Mouse (Mus musculus): ENCODE results near the gene Sf3b1. TPM values are rescaled to one million over a fixed set of nuclear protein-coding genes. Genes with fewer than 3 reads are reported as not detected.
"Not testable (repeated sequence)": the region's sequence is repeated elsewhere in the genome, so short reads cannot be mapped to it uniquely, and the experiment has no call there.

The Sf3b1 gene
- total RNA-seq, 1 experiment from 2014 or later: 416 TPM

GRCm38 (mm10) chr1:55039944-55040343, 12.7 kb upstream of the Sf3b1 start:
- ATAC-seq (replicated peaks in 1 of 2; ENCODE audit: insufficient read depth in 1 of 2, low FRiP score in 2 of 2, low TSS enrichment in 1 of 2, low read depth in 1 of 2, poor library complexity in 2 of 2, severe bottlenecking in 2 of 2): no peak

- no peak for ATAC-seq (replicated peaks in 1 of 2; ENCODE audit: insufficient read depth in 1 of 2, low FRiP score in 2 of 2, low TSS enrichment in 1 of 2, low read depth in 1 of 2, poor library complexity in 2 of 2, severe bottlenecking in 2 of 2)
These were observed 3.9 kb upstream of the Sf3b1 start for GRCm38 (mm10) chr1:55031026-55031779.

GRCm38 (mm10) chr1:55029446-55029845, 2.2 kb upstream of the Sf3b1 start:
- no peak for ATAC-seq (replicated peaks in 1 of 2; ENCODE audit: insufficient read depth in 1 of 2, low FRiP score in 2 of 2, low TSS enrichment in 1 of 2, low read depth in 1 of 2, poor library complexity in 2 of 2, severe bottlenecking in 2 of 2)

- peak; percentile 70 to 73 for ATAC-seq (replicated peaks in 1 of 2; ENCODE audit: insufficient read depth in 1 of 2, low FRiP score in 2 of 2, low TSS enrichment in 1 of 2, low read depth in 1 of 2, poor library complexity in 2 of 2, severe bottlenecking in 2 of 2)
These were observed 1.4 kb upstream of the Sf3b1 start for GRCm38 (mm10) chr1:55028512-55029249.

GRCm38 (mm10) chr1:55027966-55028365, 685 bp upstream of the Sf3b1 start:
- ATAC-seq (replicated peaks in 1 of 2; ENCODE audit: insufficient read depth in 1 of 2, low FRiP score in 2 of 2, low TSS enrichment in 1 of 2, low read depth in 1 of 2, poor library complexity in 2 of 2, severe bottlenecking in 2 of 2): no peak

- ATAC-seq (replicated peaks in 1 of 2; ENCODE audit: insufficient read depth in 1 of 2, low FRiP score in 2 of 2, low TSS enrichment in 1 of 2, low read depth in 1 of 2, poor library complexity in 2 of 2, severe bottlenecking in 2 of 2): no peak
These were observed 633 bp downstream of the Sf3b1 start for GRCm38 (mm10) chr1:55026444-55027252.

- ATAC-seq (replicated peaks in 1 of 2; ENCODE audit: insufficient read depth in 1 of 2, low FRiP score in 2 of 2, low TSS enrichment in 1 of 2, low read depth in 1 of 2, poor library complexity in 2 of 2, severe bottlenecking in 2 of 2): no peak
These were observed 1.4 kb downstream of the Sf3b1 start for GRCm38 (mm10) chr1:55025656-55026430.

- no peak for ATAC-seq (replicated peaks in 1 of 2; ENCODE audit: insufficient read depth in 1 of 2, low FRiP score in 2 of 2, low TSS enrichment in 1 of 2, low read depth in 1 of 2, poor library complexity in 2 of 2, severe bottlenecking in 2 of 2)
These were observed 5.4 kb downstream of the Sf3b1 start for GRCm38 (mm10) chr1:55021907-55022306.

- ATAC-seq (replicated peaks in 1 of 2; ENCODE audit: insufficient read depth in 1 of 2, low FRiP score in 2 of 2, low TSS enrichment in 1 of 2, low read depth in 1 of 2, poor library complexity in 2 of 2, severe bottlenecking in 2 of 2): no peak
These were observed 14.8 kb downstream of the Sf3b1 start for GRCm38 (mm10) chr1:55012513-55012912.

GRCm38 (mm10) chr1:55008313-55008712, 19.0 kb downstream of the Sf3b1 start:
- not testable (repeated sequence) for ATAC-seq (replicated peaks in 1 of 2; ENCODE audit: insufficient read depth in 1 of 2, low FRiP score in 2 of 2, low TSS enrichment in 1 of 2, low read depth in 1 of 2, poor library complexity in 2 of 2, severe bottlenecking in 2 of 2)

- ATAC-seq (replicated peaks in 1 of 2; ENCODE audit: insufficient read depth in 1 of 2, low FRiP score in 2 of 2, low TSS enrichment in 1 of 2, low read depth in 1 of 2, poor library complexity in 2 of 2, severe bottlenecking in 2 of 2): no peak
These were observed 33.7 kb downstream of the Sf3b1 start for GRCm38 (mm10) chr1:54993581-54993980.

- no peak for ATAC-seq (replicated peaks in 1 of 2; ENCODE audit: insufficient read depth in 1 of 2, low FRiP score in 2 of 2, low TSS enrichment in 1 of 2, low read depth in 1 of 2, poor library complexity in 2 of 2, severe bottlenecking in 2 of 2)
These were observed 41.0 kb downstream of the Sf3b1 start for GRCm38 (mm10) chr1:54986248-54986647.

GRCm38 (mm10) chr1:54985831-54986230, 41.5 kb downstream of the Sf3b1 start:
- no peak for ATAC-seq (replicated peaks in 1 of 2; ENCODE audit: insufficient read depth in 1 of 2, low FRiP score in 2 of 2, low TSS enrichment in 1 of 2, low read depth in 1 of 2, poor library complexity in 2 of 2, severe bottlenecking in 2 of 2)

- ATAC-seq (replicated peaks in 1 of 2; ENCODE audit: insufficient read depth in 1 of 2, low FRiP score in 2 of 2, low TSS enrichment in 1 of 2, low read depth in 1 of 2, poor library complexity in 2 of 2, severe bottlenecking in 2 of 2): no peak
These were observed 43.1 kb downstream of the Sf3b1 start for GRCm38 (mm10) chr1:54984154-54984553.

- no peak for ATAC-seq (replicated peaks in 1 of 2; ENCODE audit: insufficient read depth in 1 of 2, low FRiP score in 2 of 2, low TSS enrichment in 1 of 2, low read depth in 1 of 2, poor library complexity in 2 of 2, severe bottlenecking in 2 of 2)
These were observed 43.9 kb downstream of the Sf3b1 start for GRCm38 (mm10) chr1:54983339-54983738.

- peak in 1 of 2 experiments; percentile 17; a peak in 1 of 4 replicates for ATAC-seq (replicated peaks in 1 of 2; ENCODE audit: insufficient read depth in 1 of 2, low FRiP score in 2 of 2, low TSS enrichment in 1 of 2, low read depth in 1 of 2, poor library complexity in 2 of 2, severe bottlenecking in 2 of 2)
These were observed 44.6 kb downstream of the Sf3b1 start for GRCm38 (mm10) chr1:54982636-54983035.

Measured in hematopoietic stem cell, adult 5-6 weeks (primary cell).